ENCODE assay signal across 8 mouse cellular contexts in genomic region chr7:4876753-4877221, GRCm38 (mm10). TPM values are rescaled to one million over a fixed set of nuclear protein-coding genes. Genes with fewer than 3 reads are reported as not detected.
A peak's percentile ranks its signal among the peaks of the same experiment; 100 is the strongest.
DNase-seq lines count a peak whose midpoint lies in the region; ATAC-seq lines count a peak whose summit lies in the region.

TSS of gene Isoc2a (plus strand) at chr7:4877153.

- H3K4me1 ChIP-seq in heart, embryonic 10.5 days, result peaks cover 8% of the 10 kb centered on the region
- H3K4me1 ChIP-seq in kidney, embryonic 15.5 days, result peaks cover 19% of the 10 kb centered on the region

- peak within 1 kb of the TSS; percentile 61 for H3K9ac ChIP-seq in kidney, embryonic 15.5 days

- H3K9me3 ChIP-seq in heart, embryonic 10.5 days, result no peaks in the 10 kb centered on the region
- H3K9me3 ChIP-seq in kidney, embryonic 15.5 days (replicated peaks), result no peaks in the 10 kb centered on the region

- under 1% methylated on average over 22 of the region's 22 CpGs for WGBS in heart, embryonic 10.5 days
- under 1% methylated on average over 22 of the region's 22 CpGs for WGBS in kidney, embryonic 15.5 days

- peak; percentile 83 to 84 for DNase-seq in B cell, adult 2 months
- DNase-seq in brain, adult 2 months (ENCODE audit: low read depth, low spot score), result peak; percentile 99
- peak; percentile 98 for DNase-seq in heart, embryonic 10.5 days (ENCODE audit: low spot score)
- DNase-seq in liver, result peak; percentile 96
- peak; percentile 83 to 86 for DNase-seq in spleen, postnatal 4 days (ENCODE audit: low spot score in 2 of 2)

- no peaks in the 10 kb centered on the region for H3K36me3 ChIP-seq in heart, embryonic 10.5 days
- H3K36me3 ChIP-seq in kidney, embryonic 15.5 days, result no peaks in the 10 kb centered on the region

- H3K4me2 ChIP-seq in kidney, embryonic 15.5 days, result peak within 1 kb of the TSS; percentile 91

- H3K27ac ChIP-seq in heart, embryonic 10.5 days, result peak within 1 kb of the TSS; percentile 78
- peak within 1 kb of the TSS; percentile 58; the same call in 1 of the 2 replicates for H3K27ac ChIP-seq in kidney, embryonic 15.5 days

- ATAC-seq in erythroblast, adult 5-6 weeks (replicated peaks; ENCODE audit: low FRiP score, poor library complexity, severe bottlenecking), result peak; percentile 99
- peak; percentile 100 for ATAC-seq in kidney, embryonic 15.5 days (replicated peaks; ENCODE audit: low FRiP score)
- ATAC-seq in monocyte, adult 5-6 weeks (replicated peaks; ENCODE audit: insufficient number of reproducible peaks, low FRiP score, low TSS enrichment, poor library complexity, severe bottlenecking), result peak; percentile 100

- H3K4me3 ChIP-seq in heart, embryonic 10.5 days, result peak within 1 kb of the TSS; percentile 66
- peak within 1 kb of the TSS; percentile 62 for H3K4me3 ChIP-seq in kidney, embryonic 15.5 days (replicated peaks)

- H3K27me3 ChIP-seq in heart, embryonic 10.5 days (ENCODE audit: insufficient read depth, poor library complexity, severe bottlenecking), result no peaks in the 10 kb centered on the region
- H3K27me3 ChIP-seq in kidney, embryonic 15.5 days, result no peaks in the 10 kb centered on the region

RNA-seq across cellular contexts. Expression of gene Isoc2a, which starts in this region (rescaled TPM):
- total RNA-seq in erythroblast, adult 5-6 weeks (2015; ENCODE audit: low replicate concordance), result not detected in 2 replicates
- 2.4 and 3.2 TPM in 2 replicates for total RNA-seq in erythroblast, adult 5-6 weeks (2017; ENCODE audit: low replicate concordance)
- polyA plus RNA-seq in heart, embryonic 10.5 days (2016; fragmentation: Nextera tagmentation; extraction: Ambion mirVana), result 1.3 TPM in 2 replicates
- 0.93 and 1.2 TPM in 2 replicates for polyA plus RNA-seq in kidney, embryonic 15.5 days (2015; fragmentation: Nextera tagmentation; extraction: Ambion mirVana)
- total RNA-seq in monocyte, adult 5-6 weeks (2017), result 4.5 to 8.4 TPM (median 7.9 TPM) in 3 replicates

Comparison
In these comparisons a context has a peak if more than half of its experiments do, and no peak if none do; other contexts are left out.
1. Peak in every context shown above with its lines: DNase-seq, ATAC-seq, H3K4me3 ChIP-seq and H3K27ac ChIP-seq.